Mouse (Mus musculus) MEL (cell line): ENCODE data around the gene Gm20388. TPM values are rescaled to one million over a fixed set of nuclear protein-coding genes. Genes with fewer than 3 reads are reported as not detected.

Experiments
- DNase-seq: peaks from one replicate; pipeline ENCODE4 v3.0.0; 2011; ENCODE audit warnings: low read depth, low spot score
- H3K27ac ChIP-seq: 2 replicates; pipeline ENCODE4 v1.5.1; 2012; ENCODE audit warnings: low read depth, mild to moderate bottlenecking, control low read depth, low read length, moderate library complexity; ENCODE audit not compliant: control insufficient read depth
- H3K27me3 ChIP-seq, 2 experiments: fragments of 150-350 bp in 1 of 2; sonication (generic) in 1 of 2; 2 replicates each; pipeline ENCODE4 v1.6.1; 2012; ENCODE audit warnings: low read length in 2 of 2, mild to moderate bottlenecking in 2 of 2, improper control_type of control experiment in 1 of 2, moderate library complexity in 1 of 2; ENCODE audit not compliant: insufficient read depth in 2 of 2, control insufficient read depth in 1 of 2
- H3K36me3 ChIP-seq, 2 experiments: 2 replicates each; pipeline ENCODE4 v1.6.1; 2012 to 2014; ENCODE audit warnings: low read length in 2 of 2, improper control_type of control experiment in 1 of 2, inconsistent platforms in 1 of 2, mild to moderate bottlenecking in 1 of 2; ENCODE audit not compliant: insufficient read depth in 2 of 2, control insufficient read depth in 1 of 2
- H3K4me1 ChIP-seq, 2 experiments: fragments of 150-350 bp in 1 of 2; sonication (generic) in 1 of 2; 2 replicates each; pipeline ENCODE4 v1.6.1; 2012; ENCODE audit warnings: low read length in 2 of 2, improper control_type of control experiment in 1 of 2, mild to moderate bottlenecking in 1 of 2; ENCODE audit not compliant: insufficient read depth in 2 of 2, control insufficient read depth in 1 of 2
- H3K4me3 ChIP-seq, 2 experiments: fragments of 150-350 bp in 1 of 2; sonication (generic) in 1 of 2; 2 replicates each; pipeline ENCODE4 v1.5.1; 2012; ENCODE audit warnings: low read depth in 2 of 2, low read length in 2 of 2, mild to moderate bottlenecking in 2 of 2, moderate library complexity in 2 of 2, control low read depth in 1 of 2, improper control_type of control experiment in 1 of 2; ENCODE audit not compliant: control insufficient read depth in 1 of 2, insufficient read depth in 1 of 2
- H3K79me2 ChIP-seq: 2 replicates; pipeline ENCODE4 v1.6.1; 2012; ENCODE audit warnings: mild to moderate bottlenecking, low read length, moderate library complexity; ENCODE audit not compliant: control insufficient read depth, poor library complexity, insufficient read depth
- H3K9ac ChIP-seq: 2 replicates; pipeline ENCODE4 v1.6.1; 2012; ENCODE audit warnings: low read depth, mild to moderate bottlenecking, control low read depth, low read length, moderate library complexity; ENCODE audit not compliant: control insufficient read depth, poor library complexity, severe bottlenecking
- H3K9me3 ChIP-seq: fragments of 150-350 bp; sonication (generic); replicated peaks from 2 replicates; pipeline ENCODE4 v1.6.1; 2012; ENCODE audit warnings: mild to moderate bottlenecking, low read length, improper control_type of control experiment, moderate library complexity; ENCODE audit not compliant: insufficient read depth
- CHD1 ChIP-seq: IDR thresholded peaks from 2 replicates; pipeline ENCODE4 v1.6.1; 2012; ENCODE audit warnings: low read depth, mild to moderate bottlenecking, inconsistent platforms, low read length, improper control_type of control experiment
- CTCF ChIP-seq, 3 experiments: IDR thresholded peaks in 2 of 3; conservative IDR thresholded peaks in 1 of 3; 2 replicates each; pipeline ENCODE4 v1.5.1; 2011 to 2012; ENCODE audit warnings: low read length in 3 of 3, low read depth in 2 of 3, mild to moderate bottlenecking in 2 of 3, improper control_type of control experiment in 1 of 3, inconsistent platforms in 1 of 3, mixed read lengths in 1 of 3, moderate library complexity in 1 of 3; ENCODE audit not compliant: control insufficient read depth in 1 of 3, insufficient read depth in 1 of 3, poor library complexity in 1 of 3, severe bottlenecking in 1 of 3
- E2F4 ChIP-seq: IDR thresholded peaks from 2 replicates; pipeline ENCODE4 v1.6.1; 2011; ENCODE audit warnings: low read depth, low read length, improper control_type of control experiment, borderline replicate concordance
- ETS1 ChIP-seq: IDR thresholded peaks from 2 replicates; pipeline ENCODE4 v1.6.1; 2012; ENCODE audit warnings: low read depth, mild to moderate bottlenecking, inconsistent platforms, low read length, improper control_type of control experiment, moderate library complexity
- GABPA ChIP-seq: IDR thresholded peaks from 2 replicates; pipeline ENCODE4 v1.6.1; 2012; ENCODE audit warnings: low read depth, mild to moderate bottlenecking, inconsistent platforms, low read length, improper control_type of control experiment, moderate library complexity
- HCFC1 ChIP-seq: IDR thresholded peaks from 2 replicates; pipeline ENCODE4 v1.6.1; 2012; ENCODE audit warnings: low read depth, mild to moderate bottlenecking, inconsistent platforms, low read length, improper control_type of control experiment, moderate library complexity
- JUND ChIP-seq: IDR thresholded peaks from 2 replicates; pipeline ENCODE4 v1.6.1; 2011; ENCODE audit warnings: low read depth, mild to moderate bottlenecking, improper control_type of control experiment, low read length
- KAT2A ChIP-seq: conservative IDR thresholded peaks from 2 replicates; pipeline ENCODE4 v1.6.1; 2012; ENCODE audit warnings: low read depth, low read length, improper control_type of control experiment, inconsistent platforms
- MAFK ChIP-seq: IDR thresholded peaks from 2 replicates; pipeline ENCODE4 v1.6.1; 2011; ENCODE audit warnings: low read depth, mild to moderate bottlenecking, low read length, improper control_type of control experiment, borderline replicate concordance
- MXI1 ChIP-seq: IDR thresholded peaks from 2 replicates; pipeline ENCODE4 v1.6.1; 2011; ENCODE audit warnings: mild to moderate bottlenecking, low read depth, low read length, improper control_type of control experiment
- NELFE ChIP-seq: IDR thresholded peaks from 2 replicates; pipeline ENCODE4 v1.6.1; 2011; ENCODE audit warnings: low read depth, low read length, improper control_type of control experiment
- POLR2AphosphoS2 ChIP-seq: IDR thresholded peaks from 2 replicates; pipeline ENCODE4 v1.6.1; 2011; ENCODE audit warnings: low read length, improper control_type of control experiment
- RCOR1 ChIP-seq: IDR thresholded peaks from 2 replicates; pipeline ENCODE4 v1.6.1; 2012; ENCODE audit warnings: low read depth, mild to moderate bottlenecking, inconsistent platforms, low read length, improper control_type of control experiment
- SIN3A ChIP-seq: IDR thresholded peaks from 2 replicates; pipeline ENCODE4 v1.6.1; 2012; ENCODE audit warnings: low read length, improper control_type of control experiment, inconsistent platforms
- SMC3 ChIP-seq: IDR thresholded peaks from 2 replicates; pipeline ENCODE4 v1.6.1; 2011; ENCODE audit warnings: low read depth, low read length, improper control_type of control experiment
- TAL1 ChIP-seq: IDR thresholded peaks from 2 replicates; pipeline ENCODE4 v1.6.1; 2012; ENCODE audit warnings: mild to moderate bottlenecking, inconsistent platforms, low read length, moderate library complexity, mixed read lengths
- ZMIZ1 ChIP-seq: IDR thresholded peaks from 2 replicates; pipeline ENCODE4 v1.6.1; 2012; ENCODE audit warnings: low read depth, mild to moderate bottlenecking, inconsistent platforms, low read length, improper control_type of control experiment, moderate library complexity
- polyA plus RNA-seq, 2 experiments: library from polyadenylated mRNA; stranded (reverse) in 1 of 2; unstranded in 1 of 2; fragments of >175 nt in 1 of 2; fragments of >200 nt in 1 of 2; gene quantifications; 2 replicates each; pipeline versions ENCODE4 v1.2.1 to v1.2.4; 2012; ENCODE audit warnings: low replicate concordance in 2 of 2, low read depth in 1 of 2; ENCODE audit not compliant: insufficient read length in 2 of 2, insufficient read depth in 1 of 2, missing spikeins in 1 of 2
- total RNA-seq: library from RNA; depleted of rRNA; stranded (reverse); fragments of 300-350 nt; gene quantifications from 2 replicates; pipeline ENCODE4 v1.2.3, GENCODE M21; 2012

Gm20388 gene
- total and polyA plus RNA-seq, 3 experiments: 11.1 to 17.8 TPM; not detected in 1

- H3K36me3 ChIP-seq: peaks cover 0 to 4% of the 10 kb centered on the region in 2 experiments; a peak in 3 of 4 replicates
- H3K9me3 ChIP-seq: no peaks in the 10 kb centered on the region
- H3K4me1 ChIP-seq: peaks cover 0 to 4% of the 10 kb centered on the region in 2 experiments; a peak in 1 of 4 replicates
- H3K27ac ChIP-seq: no peak overlapping the region
- H3K9ac ChIP-seq: no peak overlapping the region
- TF ChIP-seq HCFC1 (no peak), KAT2A (no peak), NELFE (no peak), POLR2AphosphoS2 (no peak), TAL1 (no peak), CTCF (IDR thresholded peaks at IDR 0.05 in 2 of 3, conservative IDR thresholded peaks at IDR 0.05 in 1 of 3; ENCODE audit: control insufficient read depth in 1 of 3, insufficient read depth in 1 of 3, low read depth in 2 of 3, low read length in 3 of 3, poor library complexity in 1 of 3, severe bottlenecking in 1 of 3) (no peak), MXI1 (no peak), ZMIZ1 (no peak), E2F4 (no peak), GABPA (no peak), MAFK (no peak), JUND (no peak), ETS1 (no peak), SMC3 (no peak)
- no peak for DNase-seq
- H3K27me3 ChIP-seq: no peaks in the 10 kb centered on the region
- H3K79me2 ChIP-seq: peaks cover 16% of the 10 kb centered on the region
- H3K4me3 ChIP-seq: no peak overlapping the region
Measured at GRCm38 (mm10) chr8:120096486-120096885, 185.8 kb downstream of the Gm20388 start.

DNA sequence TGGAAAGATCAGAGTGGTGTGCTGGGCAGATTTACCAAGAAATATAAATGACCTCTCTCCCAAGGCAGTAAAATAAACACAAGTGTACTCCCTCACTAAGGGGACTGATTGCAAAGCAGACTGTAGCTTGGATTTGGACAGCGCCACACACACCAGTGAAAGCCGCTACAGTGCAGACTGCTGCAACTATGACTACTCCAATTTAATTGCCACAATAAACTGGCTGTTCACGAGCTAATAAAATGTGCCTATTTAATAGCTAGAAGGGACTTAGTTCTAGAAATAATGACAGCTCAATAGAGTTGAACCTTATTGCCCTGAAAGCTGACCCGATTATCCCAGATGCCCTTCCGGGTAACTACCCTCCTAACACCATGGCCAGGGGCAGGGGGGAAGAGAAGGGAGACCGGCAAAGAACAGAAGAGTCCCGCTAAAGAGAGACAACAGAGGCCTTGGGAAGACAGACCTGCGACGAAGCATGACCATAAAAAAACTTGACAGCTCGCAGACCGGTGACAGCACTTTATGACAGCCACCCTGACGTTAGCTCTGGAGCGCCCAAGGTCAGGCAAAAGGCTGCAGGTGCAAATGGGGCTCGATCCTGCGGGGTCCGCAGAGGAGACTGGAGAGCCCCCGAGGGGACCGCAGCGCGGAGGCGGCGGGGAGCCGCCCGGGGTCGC, 189.9 kb downstream of the Gm20388 start:
- DNase-seq: peak; percentile 45
- Histone ChIP-seq H3K4me1 (peaks cover 6 to 12% of the 10 kb centered on the region in 2 experiments; a peak in 2 of 4 replicates), H3K27ac (no peak overlapping the region), H3K4me3 (peak overlapping the region; percentile 98 to 99), H3K36me3 (peaks cover 0 to 12% of the 10 kb centered on the region in 2 experiments; a peak in 2 of 4 replicates), H3K79me2 (peaks cover 29% of the 10 kb centered on the region), H3K9me3 (no peaks in the 10 kb centered on the region), H3K27me3 (no peaks in the 10 kb centered on the region), H3K9ac (peak overlapping the region; percentile 89)
- 0 out of 2 replicates have a peak, but pooled peaks have one; percentile 35 for TF ChIP-seq CHD1
- 0 out of 2 replicates have a peak, but pooled peaks have one; percentile 0 for TF ChIP-seq RCOR1
- TF ChIP-seq GABPA: 0 out of 2 replicates have a peak, but pooled peaks have one; percentile 5
- no peak; the same call in 1 of the 2 replicates for TF ChIP-seq MXI1
- TF ChIP-seq SIN3A: peak; percentile 33; the same call in 1 of the 2 replicates
